Mouse (Mus musculus) ES-Bruce4 (cell line): ENCODE results near the gene Hrh2.

Source experiments
- CTCF ChIP-seq: IDR thresholded peaks from one replicate; pipeline ENCODE4 v1.8.1; 2011; ENCODE audit warnings: low read depth, low read length
- EP300 ChIP-seq: IDR thresholded peaks from 2 replicates; pipeline ENCODE4 v1.6.1; 2011; ENCODE audit warnings: low read depth, low read length; ENCODE audit not compliant: insufficient read depth

DNA sequence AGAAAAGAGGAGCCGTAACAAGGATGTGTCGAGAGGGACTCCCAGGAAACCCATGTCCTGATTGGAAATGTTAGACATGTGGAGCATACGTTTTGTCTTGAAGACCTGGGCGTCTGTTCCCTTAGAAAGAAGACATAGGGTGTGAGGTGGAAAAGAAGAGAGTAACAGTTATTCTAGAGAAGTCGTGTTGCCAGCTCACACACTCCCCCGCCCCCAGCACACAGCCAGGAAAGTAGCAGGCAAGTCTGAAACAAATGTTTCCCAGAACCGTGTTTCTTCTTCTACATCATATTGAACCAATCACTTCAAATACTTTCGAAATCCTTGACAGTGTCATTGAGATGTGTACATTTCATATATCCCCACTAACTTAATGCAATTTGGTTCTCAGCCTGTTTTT, 28.6 kb upstream of the Hrh2 start:
- TF ChIP-seq CTCF (no peak), EP300 (no peak)
